Mouse (Mus musculus) heart, adult 2 months (tissue): ENCODE data around the gene Tox2.

Source experiments
- CTCF ChIP-seq: fragments of 200-600 bp; IDR thresholded peaks from 2 replicates; pipeline ENCODE4 v1.8.1; 2022; ENCODE audit warnings: antibody characterized with exemption, mild to moderate bottlenecking, moderate library complexity
- POLR2A ChIP-seq: fragments of 200-500 bp; IDR thresholded peaks from 2 replicates; pipeline ENCODE4 v1.6.1; 2011; ENCODE audit warnings: mild to moderate bottlenecking, low read depth, low read length, control low read depth; ENCODE audit not compliant: insufficient read depth

GRCm38 (mm10) chr2:163236057-163236456 is 33.1 kb downstream of the Tox2 start:
- TF ChIP-seq POLR2A (no peak), CTCF (no peak)
